In the genomic region with DNA sequence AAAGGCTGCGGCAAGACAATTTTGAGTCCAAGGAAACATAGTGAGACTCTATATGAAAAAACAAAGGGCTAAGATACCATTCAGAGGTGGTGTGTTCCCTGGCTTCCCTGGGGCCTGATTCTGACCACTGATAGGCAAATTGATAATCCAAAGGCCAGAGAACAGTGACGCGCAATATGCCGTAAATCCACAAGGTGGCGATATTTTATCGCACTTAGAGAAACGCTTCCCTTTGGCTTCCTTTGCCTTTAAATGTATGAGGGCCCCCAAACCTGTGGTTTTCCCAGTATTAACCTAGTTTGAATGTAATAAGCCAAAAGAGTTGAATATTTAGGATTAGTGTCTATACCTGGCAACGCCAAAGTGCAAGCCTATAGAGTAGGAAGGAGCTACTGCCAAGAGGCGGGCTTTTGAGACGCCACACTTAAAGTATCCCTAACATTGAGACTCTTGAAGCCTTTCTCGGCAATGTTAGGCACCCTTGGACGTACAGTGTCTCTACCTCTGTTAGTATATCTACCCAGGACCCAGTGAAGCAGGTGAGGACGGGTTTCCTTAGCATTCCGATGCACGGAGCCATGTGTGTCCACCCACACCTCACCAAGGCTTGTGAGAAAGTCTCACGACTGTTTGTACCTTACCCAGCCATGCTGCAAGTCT, we compare ENCODE assay signal across 8 mouse cellular contexts. TPM values are rescaled to one million over a fixed set of nuclear protein-coding genes. Genes with fewer than 3 reads are reported as not detected.
A peak's percentile ranks its signal among the peaks of the same experiment; 100 is the strongest.
DNase-seq lines count a peak whose midpoint lies in the region; ATAC-seq and TF ChIP-seq lines count a peak whose summit lies in the region.

No protein-coding gene starts in this region.

- H3K27ac ChIP-seq in liver, adult 2 months (replicated peaks; ENCODE audit: insufficient read depth, low read depth, low read length), result no peak overlapping the region
- H3K27ac ChIP-seq in liver, embryonic 12.5 days, result no peak overlapping the region
- no peak overlapping the region for H3K27ac ChIP-seq in hindbrain, embryonic 11.5 days (ENCODE audit: low read depth, low read length)
- H3K27ac ChIP-seq in limb, embryonic 11.5 days (replicated peaks; ENCODE audit: low read depth, low read length), result no peak overlapping the region

- TF ChIP-seq CTCF in liver, adult 2 months (IDR thresholded peaks at IDR 0.05; ENCODE audit: low read depth, low read length), result peak; percentile 67

- peak; percentile 28 for DNase-seq in liver, adult 2 months (ENCODE audit: extremely low read depth, low read depth, low spot score)
- peak; percentile 72 for DNase-seq in R1 (ENCODE audit: low read depth, low spot score)
- DNase-seq in cerebellum, postnatal 10 days, result peak; percentile 82 to 87
- peak; percentile 85 for DNase-seq in hindbrain, embryonic 11.5 days (ENCODE audit: low spot score)
- peak; percentile 82 for DNase-seq in limb, embryonic 11.5 days (ENCODE audit: low spot score)
- DNase-seq in right cerebral cortex, adult 18-20 months, result peak; percentile 29

- no peak overlapping the region for H3K4me2 ChIP-seq in liver, embryonic 12.5 days
- no peak overlapping the region for H3K4me2 ChIP-seq in hindbrain, embryonic 11.5 days (replicated peaks; ENCODE audit: low read depth, low read length)
- H3K4me2 ChIP-seq in limb, embryonic 11.5 days (ENCODE audit: low read depth, severe bottlenecking), result no peak overlapping the region

- no peak for TF ChIP-seq POLR2A in liver, adult 2 months (IDR thresholded peaks at IDR 0.05; ENCODE audit: extremely low read depth, insufficient read depth, low read length)

- ATAC-seq in liver, embryonic 12.5 days, result no peak
- no peak for ATAC-seq in hindbrain, embryonic 11.5 days (ENCODE audit: low FRiP score)
- no peak for ATAC-seq in limb, embryonic 11.5 days (ENCODE audit: insufficient number of reproducible peaks, low FRiP score, low TSS enrichment, low read depth)
- no peak for ATAC-seq in erythroid progenitor cell, adult 5-6 weeks (replicated peaks; ENCODE audit: low FRiP score, poor library complexity, severe bottlenecking)

- no peaks in the 10 kb centered on the region for H3K9me3 ChIP-seq in liver, embryonic 12.5 days (replicated peaks)
- H3K9me3 ChIP-seq in hindbrain, embryonic 11.5 days (ENCODE audit: control insufficient read depth, low read length), result no peaks in the 10 kb centered on the region
- no peaks in the 10 kb centered on the region for H3K9me3 ChIP-seq in limb, embryonic 11.5 days (ENCODE audit: control insufficient read depth, low read length)

- no peaks in the 10 kb centered on the region for H3K79me2 ChIP-seq in liver, adult 2 months (ENCODE audit: control insufficient read depth, insufficient read depth, low read length)

- no peaks in the 10 kb centered on the region for H3K4me1 ChIP-seq in liver, adult 2 months (ENCODE audit: control insufficient read depth, insufficient read depth, low read length)
- no peaks in the 10 kb centered on the region for H3K4me1 ChIP-seq in liver, embryonic 12.5 days
- peaks cover 4% of the 10 kb centered on the region for H3K4me1 ChIP-seq in hindbrain, embryonic 11.5 days (replicated peaks; ENCODE audit: control insufficient read depth, insufficient read depth, low read length)
- H3K4me1 ChIP-seq in limb, embryonic 11.5 days (ENCODE audit: control insufficient read depth, insufficient read depth, low read length), result no peaks in the 10 kb centered on the region

- H3K36me3 ChIP-seq in liver, adult 2 months (ENCODE audit: control insufficient read depth, insufficient read depth, low read length), result no peaks in the 10 kb centered on the region
- H3K36me3 ChIP-seq in liver, embryonic 12.5 days, result no peaks in the 10 kb centered on the region
- H3K36me3 ChIP-seq in hindbrain, embryonic 11.5 days (ENCODE audit: control insufficient read depth, insufficient read depth, low read length), result no peaks in the 10 kb centered on the region
- no peaks in the 10 kb centered on the region for H3K36me3 ChIP-seq in limb, embryonic 11.5 days (ENCODE audit: control insufficient read depth, insufficient read depth, low read length)

- no peaks in the 10 kb centered on the region for H3K27me3 ChIP-seq in liver, adult 2 months (ENCODE audit: control insufficient read depth, insufficient read depth, low read length)
- H3K27me3 ChIP-seq in liver, embryonic 12.5 days (replicated peaks), result no peaks in the 10 kb centered on the region
- no peaks in the 10 kb centered on the region for H3K27me3 ChIP-seq in hindbrain, embryonic 11.5 days (ENCODE audit: control insufficient read depth, insufficient read depth, low read length)
- no peaks in the 10 kb centered on the region for H3K27me3 ChIP-seq in limb, embryonic 11.5 days (ENCODE audit: control insufficient read depth, insufficient read depth, low read length)

- H3K4me3 ChIP-seq in liver, adult 2 months (ENCODE audit: insufficient read depth, low read depth, low read length), result no peak overlapping the region
- no peak overlapping the region for H3K4me3 ChIP-seq in liver, embryonic 12.5 days
- no peak overlapping the region for H3K4me3 ChIP-seq in hindbrain, embryonic 11.5 days (ENCODE audit: low read depth, low read length)
- no peak overlapping the region for H3K4me3 ChIP-seq in limb, embryonic 11.5 days (ENCODE audit: low read depth, low read length)

- no peak overlapping the region for H3K9ac ChIP-seq in liver, adult 2 months (ENCODE audit: low read depth, low read length)
- H3K9ac ChIP-seq in liver, embryonic 12.5 days, result no peak overlapping the region
- no peak overlapping the region for H3K9ac ChIP-seq in hindbrain, embryonic 11.5 days (ENCODE audit: low read depth, low read length)
- H3K9ac ChIP-seq in limb, embryonic 11.5 days (ENCODE audit: low read length), result no peak overlapping the region

- 40% methylated on average over 16 of the region's 16 CpGs for WGBS in liver, adult 2 months
- WGBS in liver, embryonic 12.5 days (ENCODE audit: insufficient replicate concordance), result 38% methylated on average over 16 of the region's 16 CpGs
- WGBS in hindbrain, embryonic 11.5 days, result 44% methylated on average over 16 of the region's 16 CpGs
- WGBS in limb, embryonic 11.5 days, result 46% methylated on average over 16 of the region's 16 CpGs

RNA-seq across cellular contexts. Expression of a gene that starts 37.6 kb away (rescaled TPM):
- 0.18 and 0.27 TPM in 2 replicates for total RNA-seq in liver, adult 2 months (2014; rRNA removed)
- polyA plus RNA-seq in liver, adult 2 months (2012; rRNA removed), result 0.17 and 0.29 TPM in 2 replicates
- polyA plus RNA-seq in liver, embryonic 12.5 days (2016; fragmentation: Nextera tagmentation; extraction: Ambion mirVana), result 1.5 TPM in 2 replicates
- polyA plus RNA-seq in hindbrain, embryonic 11.5 days (2014; fragmentation: Nextera tagmentation; extraction: Ambion mirVana), result 14.6 and 17.0 TPM in 2 replicates
- 48.1 and 62.8 TPM in 2 replicates for polyA plus RNA-seq in limb, embryonic 11.5 days (2014; fragmentation: Nextera tagmentation; extraction: Ambion mirVana)
- not detected in 2 replicates for total RNA-seq in erythroid progenitor cell, adult 5-6 weeks (2015; ENCODE audit: low replicate concordance)
- not detected in 2 replicates for total RNA-seq in erythroid progenitor cell, adult 5-6 weeks (2017; ENCODE audit: low replicate concordance)

Comparison
In these comparisons a context has a peak if more than half of its experiments do, and no peak if none do; other contexts are left out.
1. DNase-seq: peak in every context shown above with its lines; median percentile 85 in hindbrain, embryonic 11.5 days; 84 in cerebellum, postnatal 10 days; 82 in limb, embryonic 11.5 days; 72 in R1; 29 in right cerebral cortex, adult 18-20 months; 28 in liver, adult 2 months.